Mouse (Mus musculus): ENCODE measurements around the gene Tcf15. TPM values are rescaled to one million over a fixed set of nuclear protein-coding genes. Genes with fewer than 3 reads are reported as not detected.

The Tcf15 gene
- total RNA-seq, 2 experiments from 2014 or later: 29.6 to 38.0 TPM

DNA sequence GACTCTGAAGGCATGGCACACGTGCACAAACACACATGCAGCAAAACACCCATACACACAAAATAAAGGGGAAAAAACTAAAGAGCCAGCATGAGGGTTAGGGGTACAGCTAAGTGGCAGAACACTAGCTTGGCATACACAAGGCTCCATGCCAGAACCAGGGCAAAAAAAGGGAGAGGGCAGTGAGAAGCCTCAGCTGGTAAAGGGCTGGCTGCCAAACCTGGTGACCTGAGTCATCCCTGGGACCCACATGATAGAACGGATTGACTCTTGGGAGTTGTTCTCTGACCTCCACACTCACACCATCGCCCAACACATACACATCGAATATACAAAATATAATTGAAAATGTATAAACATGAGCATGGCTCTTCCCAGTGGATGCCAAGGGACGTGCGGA, 33.3 kb downstream of the Tcf15 start:
- no peak for DNase-seq

GRCm38 (mm10) chr2:152177162-152177805, 33.9 kb downstream of the Tcf15 start:
- peak; percentile 77 for DNase-seq

DNA sequence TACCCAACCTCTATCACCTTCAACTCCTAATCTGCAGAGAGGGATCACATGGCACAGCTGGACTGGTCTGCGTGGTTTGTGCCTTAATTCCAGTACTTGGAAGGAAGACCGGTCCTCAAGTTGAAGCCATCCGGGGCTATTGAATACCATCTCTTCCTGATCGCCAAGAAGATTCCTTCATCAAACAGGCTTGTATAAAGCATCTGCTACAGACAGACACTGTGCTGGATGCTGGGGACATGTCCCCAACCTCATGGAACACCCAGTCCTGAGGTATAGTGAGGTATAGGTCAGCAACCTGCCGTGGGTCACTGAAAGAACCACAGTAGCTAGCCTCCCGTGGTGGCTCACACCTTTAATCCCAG, 34.4 kb downstream of the Tcf15 start:
- DNase-seq: no peak

DNA sequence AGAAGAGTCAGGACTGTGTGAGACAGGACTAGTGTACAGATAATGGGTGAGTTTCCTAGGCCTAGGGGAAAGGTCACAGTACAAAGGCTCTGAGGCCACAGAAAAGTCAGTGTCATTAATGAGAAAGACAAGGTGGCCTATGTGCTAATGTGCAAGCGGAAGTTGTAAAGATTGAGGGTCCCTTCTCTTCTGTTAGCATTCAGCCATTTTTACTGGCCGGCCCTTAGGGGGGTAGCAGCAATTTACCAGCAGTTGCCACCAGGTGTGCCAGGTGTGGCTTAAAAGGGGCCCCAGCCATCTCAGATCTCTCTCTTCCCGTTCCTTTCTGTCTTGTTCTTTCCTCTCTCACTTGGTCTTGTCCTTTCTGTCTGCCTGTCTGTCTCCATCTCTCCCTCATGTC, 35.0 kb downstream of the Tcf15 start:
- DNase-seq: no peak

DNA sequence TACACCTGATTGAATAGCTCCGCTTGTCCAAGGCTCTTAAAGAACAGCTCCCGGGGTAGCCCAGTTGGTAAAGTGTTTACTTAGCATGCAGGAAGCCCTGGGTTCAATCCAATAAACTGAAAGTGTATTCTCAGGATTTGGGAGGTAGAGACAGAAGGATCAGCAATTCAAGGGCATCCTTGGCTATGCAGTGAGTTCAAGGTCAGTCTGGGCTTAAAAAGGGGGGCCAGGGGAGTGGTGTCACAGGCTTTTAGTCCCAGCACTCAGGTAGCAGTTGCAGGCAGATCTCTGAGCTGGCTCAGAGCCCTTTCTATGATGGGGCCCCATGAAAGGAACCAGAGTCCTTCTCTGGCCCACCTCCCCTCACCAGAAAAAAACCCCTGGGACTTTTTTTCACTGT, 35.9 kb downstream of the Tcf15 start:
- no peak for DNase-seq

GRCm38 (mm10) chr2:152180323-152180722, 37.0 kb downstream of the Tcf15 start:
- DNase-seq: peak; percentile 86

GRCm38 (mm10) chr2:152187132-152187531, 43.8 kb downstream of the Tcf15 start:
- DNase-seq: no peak

DNA sequence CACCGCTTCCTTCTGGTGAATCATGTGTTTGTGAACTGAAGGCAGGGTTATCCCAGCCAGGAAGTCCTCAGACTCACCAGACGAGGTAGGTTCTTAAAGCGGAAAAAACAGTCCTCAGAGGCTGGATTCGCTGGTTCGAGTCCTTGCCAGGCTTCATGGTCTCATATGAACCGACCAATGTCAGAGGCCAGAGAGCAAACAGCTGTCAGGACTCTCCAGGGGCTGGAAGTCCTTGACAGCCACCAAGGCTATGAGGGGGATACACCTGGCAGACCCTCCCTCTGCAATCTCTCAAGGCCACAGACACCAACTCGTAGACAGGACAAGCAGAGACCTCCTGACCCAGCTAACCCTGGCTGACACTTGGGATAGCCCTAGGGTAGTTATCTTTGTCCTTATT, 45.9 kb downstream of the Tcf15 start:
- peak; percentile 21 for DNase-seq

DNA sequence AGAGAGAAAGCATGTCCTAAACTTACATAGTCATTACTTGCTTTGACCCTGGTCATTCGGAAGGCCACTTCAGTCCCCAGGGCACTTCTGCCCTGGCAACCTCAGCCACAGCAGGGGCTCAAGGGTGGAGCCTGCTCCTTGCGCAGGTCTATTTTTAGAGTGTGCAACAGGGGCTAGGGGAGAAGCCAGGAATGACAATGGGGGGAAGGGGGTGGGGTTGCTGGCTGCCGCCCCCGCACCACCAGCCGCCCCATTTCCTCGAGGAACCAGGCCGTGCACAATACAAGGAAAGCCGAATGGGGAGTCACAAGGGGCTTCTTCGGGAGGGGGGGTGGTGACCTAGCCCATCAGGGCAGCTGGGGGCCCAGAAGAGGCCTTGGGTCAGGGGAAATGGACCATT, 46.3 kb downstream of the Tcf15 start:
- DNase-seq: peak; percentile 53

DNA sequence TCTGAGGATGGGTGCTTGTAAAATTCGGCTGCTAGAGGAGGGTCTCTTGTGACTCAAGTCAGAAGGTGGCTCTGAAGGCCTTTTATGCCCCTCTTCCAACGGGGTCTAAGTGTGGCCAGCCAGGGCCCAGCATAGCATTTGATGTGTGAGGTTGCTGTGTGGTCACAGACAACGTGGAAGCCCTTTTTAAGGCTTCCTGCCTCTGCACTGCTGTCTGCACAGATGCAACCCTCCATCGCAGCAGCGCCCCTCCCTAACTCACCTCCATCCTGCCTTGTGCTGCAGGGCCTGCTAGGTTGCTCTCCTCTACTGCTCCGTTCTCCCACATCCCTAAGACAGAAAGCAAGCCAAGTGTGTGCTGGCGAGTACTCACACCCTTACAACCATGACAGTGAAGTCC, 46.8 kb downstream of the Tcf15 start:
- no peak for DNase-seq

- no peak for DNase-seq
Measured at GRCm38 (mm10) chr2:152192591-152193345, 49.4 kb downstream of the Tcf15 start.

DNA sequence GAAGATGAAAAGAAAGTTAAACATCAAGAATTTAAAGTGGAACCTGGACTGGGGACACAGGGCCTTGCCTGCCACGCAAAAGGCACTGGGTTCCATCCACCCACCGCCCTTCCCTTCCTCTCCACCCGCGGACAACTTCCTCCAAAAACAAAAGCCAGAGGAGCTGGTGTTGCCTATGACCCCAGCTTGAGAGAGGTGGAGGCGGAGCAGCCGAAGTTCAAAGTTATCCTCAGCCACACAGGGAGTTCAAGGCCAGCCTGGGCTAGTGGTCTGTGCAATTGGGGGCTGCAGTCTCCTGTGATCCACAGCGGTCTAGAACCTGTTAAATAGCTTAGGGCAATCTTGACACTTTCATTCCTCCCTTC, 50.0 kb downstream of the Tcf15 start:
- DNase-seq: no peak

GRCm38 (mm10) chr2:152194586-152194985, 51.2 kb downstream of the Tcf15 start:
- no peak for DNase-seq

- no peak for DNase-seq
Measured at GRCm38 (mm10) chr2:152196896-152197295, 53.5 kb downstream of the Tcf15 start.

DNA sequence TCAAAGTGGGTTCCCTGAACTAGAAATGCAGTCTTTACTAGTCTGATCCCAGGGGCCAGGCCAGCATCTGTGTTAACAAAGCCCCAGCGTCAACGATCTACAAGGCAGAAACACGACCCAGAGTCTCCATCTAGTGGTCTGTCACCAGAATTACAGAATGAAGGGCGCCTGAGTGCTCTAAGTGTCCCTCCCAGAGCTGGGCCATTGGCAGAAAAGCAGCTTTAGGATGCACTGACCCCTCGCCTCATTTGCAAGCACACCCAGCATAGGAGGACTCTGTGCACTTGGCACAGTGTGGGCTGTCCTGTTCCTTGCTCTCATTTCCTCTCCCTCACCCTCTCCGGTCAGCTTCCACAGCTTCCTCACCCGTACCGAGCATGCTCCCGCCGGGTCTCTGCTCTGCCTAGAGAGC, 53.9 kb downstream of the Tcf15 start:
- DNase-seq: peak; percentile 74

Other genes starting within 250 kb of the Tcf15 start
- under 1 TPM; 0.14 to 0.18 TPM for gene Angpt4, start 232.4 kb upstream of the Tcf15 start, total RNA-seq (2021)
- gene Fam110a, start 163.3 kb upstream of the Tcf15 start, total RNA-seq (2021): 1 to 10 TPM; 8.2 to 8.6 TPM
- 1 to 10 TPM; 1.4 to 1.5 TPM for gene Slc52a3, start 147.1 kb upstream of the Tcf15 start, total RNA-seq (2021)
- gene Scrt2, start 62.0 kb upstream of the Tcf15 start, total RNA-seq (2021): not detected
- 1 to 10 TPM; 9.0 TPM for gene Srxn1, start 38.0 kb upstream of the Tcf15 start, total RNA-seq (2021)
- 100 to 1,000 TPM in 1 of 2 experiments, 10 to 100 TPM in 1; 99.7 to 103 TPM for gene Csnk2a1, start 83.3 kb downstream of the Tcf15 start, total RNA-seq (2021)
- 10 to 100 TPM; 54.4 to 65.8 TPM for gene Tbc1d20, start 150.3 kb downstream of the Tcf15 start, total RNA-seq (2021)
- gene Rbck1, start 189.1 kb downstream of the Tcf15 start, total RNA-seq (2021): 10 to 100 TPM; 70.5 to 75.6 TPM
- gene Trib3, start 200.5 kb downstream of the Tcf15 start, total RNA-seq (2021): 1 to 10 TPM; 2.9 TPM
- gene Nrsn2, start 233.1 kb downstream of the Tcf15 start, total RNA-seq (2021): not detected

Data from heart, postnatal 4 days (tissue).